Mouse (Mus musculus): ENCODE results near the gene Ctnna3. TPM values are rescaled to one million over a fixed set of nuclear protein-coding genes. Genes with fewer than 3 reads are reported as not detected.
A peak's percentile ranks its signal among the peaks of the same experiment; 100 is the strongest.
"Not testable (repeated sequence)": the region's sequence is repeated elsewhere in the genome, so short reads cannot be mapped to it uniquely, and the experiment has no call there.

Ctnna3 gene
- polyA plus RNA-seq, 1 experiment from 2014 or later: 0.26 TPM

GRCm38 (mm10) chr10:63428243-63429022 lies 1.5 kb upstream of the Ctnna3 start:
- Histone ChIP-seq H3K9me3 (replicated peaks) (no peaks in the 10 kb centered on the region), H3K27me3 (no peaks in the 10 kb centered on the region), H3K4me1 (peaks cover 6% of the 10 kb centered on the region; the same call in 1 of the 2 replicates), H3K36me3 (ENCODE audit: poor library complexity, severe bottlenecking) (no peaks in the 10 kb centered on the region), H3K9ac (peak overlapping the region; percentile 65), H3K27ac (no peak overlapping the region), H3K4me3 (peak overlapping the region; percentile 71), H3K4me2 (peak overlapping the region; percentile 77)
- WGBS: 23% methylated on average over 19 of the region's 19 CpGs
- no peak for ATAC-seq

DNA sequence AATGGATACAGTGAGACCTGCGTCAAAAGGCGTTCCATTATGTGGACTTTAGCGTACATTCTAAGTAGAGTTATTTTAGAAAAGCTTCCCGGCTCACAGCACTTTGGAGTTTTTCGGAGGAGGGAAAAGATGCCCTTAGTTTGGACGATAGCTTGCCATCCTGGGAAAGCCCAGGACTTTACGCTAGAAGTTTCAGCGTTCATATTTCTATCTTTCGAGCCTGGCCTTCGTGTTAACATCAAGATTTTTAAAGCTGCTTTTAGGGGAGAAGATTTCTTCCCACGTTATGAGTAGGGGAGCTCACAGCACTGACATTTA lies 916 bp upstream of the Ctnna3 start:
- H3K36me3 ChIP-seq (ENCODE audit: poor library complexity, severe bottlenecking): no peaks in the 10 kb centered on the region
- peaks cover 6% of the 10 kb centered on the region; the same call in 1 of the 2 replicates for H3K4me1 ChIP-seq
- no peaks in the 10 kb centered on the region for H3K27me3 ChIP-seq
- no peak for ATAC-seq
- 2% methylated on average over 11 of the region's 11 CpGs for WGBS
- H3K4me2 ChIP-seq: peak overlapping the region; percentile 77
- H3K4me3 ChIP-seq: peak overlapping the region; percentile 71
- H3K9me3 ChIP-seq (replicated peaks): no peaks in the 10 kb centered on the region
- H3K27ac ChIP-seq: no peak overlapping the region
- H3K9ac ChIP-seq: peak overlapping the region; percentile 65

DNA sequence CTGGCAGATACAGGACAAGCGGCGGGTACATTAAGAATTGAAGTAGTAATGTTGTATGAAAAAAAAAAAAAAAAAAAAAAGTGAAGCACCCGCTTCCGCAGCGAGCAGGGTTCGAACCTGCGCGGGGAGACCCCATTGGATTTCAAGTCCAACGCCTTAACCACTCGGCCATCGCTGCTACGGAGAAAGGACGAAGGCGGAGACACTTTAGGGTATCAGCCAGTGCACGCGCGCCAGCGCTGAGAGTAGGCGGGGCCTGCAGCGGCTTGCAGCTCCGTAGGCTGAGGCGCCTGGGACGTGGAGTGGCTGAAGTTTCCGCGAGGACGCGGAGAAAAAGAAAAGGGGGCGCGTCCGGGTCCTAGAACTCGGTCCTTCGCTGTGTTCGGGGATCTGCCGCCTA lies 518 bp upstream of the Ctnna3 start:
- Histone ChIP-seq H3K9me3 (replicated peaks) (no peaks in the 10 kb centered on the region), H3K27me3 (no peaks in the 10 kb centered on the region), H3K9ac (peak overlapping the region; percentile 67), H3K27ac (peak overlapping the region; percentile 48; the same call in 1 of the 2 replicates), H3K4me3 (peak overlapping the region; percentile 71), H3K36me3 (ENCODE audit: poor library complexity, severe bottlenecking) (no peaks in the 10 kb centered on the region), H3K4me2 (peak overlapping the region; percentile 77), H3K4me1 (peaks cover 6% of the 10 kb centered on the region; the same call in 1 of the 2 replicates)
- under 1% methylated on average over 34 of the region's 34 CpGs for WGBS
- peak; percentile 94 for ATAC-seq

DNA sequence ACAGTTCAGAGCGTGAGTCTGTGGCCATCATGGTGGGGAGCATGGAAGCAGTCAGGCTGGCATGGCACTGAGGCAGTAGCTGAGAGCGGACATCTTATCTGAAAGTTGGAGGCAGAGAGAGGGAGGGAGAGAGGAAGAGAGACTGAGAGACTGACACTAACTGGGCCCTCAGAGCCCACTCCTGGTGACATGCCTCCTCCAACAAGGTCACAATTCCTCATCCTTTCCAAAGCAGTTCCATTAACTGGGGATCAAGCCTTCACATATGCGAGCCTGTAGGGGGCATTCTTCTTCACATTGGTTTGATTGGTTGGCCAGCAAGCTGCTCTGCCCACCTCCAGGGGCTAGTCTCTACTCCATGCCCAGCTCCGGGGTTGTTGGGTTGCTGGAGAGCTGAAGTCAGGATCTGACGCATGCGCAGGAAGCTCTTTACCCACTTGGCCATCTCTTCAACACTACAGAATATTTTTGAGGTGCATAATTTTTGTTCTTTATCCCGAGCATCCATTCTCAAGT lies 1.4 kb downstream of the Ctnna3 start:
- Histone ChIP-seq H3K36me3 (ENCODE audit: poor library complexity, severe bottlenecking) (no peaks in the 10 kb centered on the region), H3K4me1 (peaks cover 6% of the 10 kb centered on the region; the same call in 1 of the 2 replicates), H3K9me3 (replicated peaks) (no peaks in the 10 kb centered on the region), H3K27ac (no peak overlapping the region), H3K9ac (no peak overlapping the region), H3K4me2 (no peak overlapping the region), H3K27me3 (no peaks in the 10 kb centered on the region), H3K4me3 (no peak overlapping the region)
- ATAC-seq: no peak
- WGBS: 93% methylated on average over 7 of the region's 7 CpGs

- Histone ChIP-seq H3K9me3 (replicated peaks) (no peaks in the 10 kb centered on the region), H3K4me3 (no peak overlapping the region), H3K27me3 (no peaks in the 10 kb centered on the region), H3K4me1 (peaks cover 6% of the 10 kb centered on the region; the same call in 1 of the 2 replicates), H3K36me3 (ENCODE audit: poor library complexity, severe bottlenecking) (no peaks in the 10 kb centered on the region), H3K4me2 (no peak overlapping the region), H3K27ac (no peak overlapping the region), H3K9ac (no peak overlapping the region)
- 90% methylated on average over 8 of the region's 8 CpGs for WGBS
- no peak for ATAC-seq
These were observed 2.2 kb downstream of the Ctnna3 start for GRCm38 (mm10) chr10:63432099-63432498.

DNA sequence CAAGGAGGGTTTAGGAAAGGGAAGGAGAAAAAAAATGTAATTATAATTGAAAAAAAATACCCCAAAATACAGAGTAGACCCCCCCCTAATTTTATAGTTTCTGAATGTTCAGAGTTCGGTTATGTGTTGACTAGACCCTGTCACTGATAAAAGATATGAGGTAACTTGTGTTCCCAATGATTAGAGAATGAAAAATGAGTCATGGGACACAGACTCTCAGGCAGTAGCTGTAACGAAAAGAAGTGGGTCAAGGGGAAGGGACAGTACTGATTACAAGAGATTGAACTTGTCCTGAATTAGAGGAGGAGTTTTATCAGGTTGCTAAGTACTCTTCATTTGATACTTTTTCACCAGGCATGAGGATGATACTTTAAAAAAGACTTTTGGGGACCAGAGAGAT lies 3.0 kb downstream of the Ctnna3 start:
- no peaks in the 10 kb centered on the region for H3K36me3 ChIP-seq (ENCODE audit: poor library complexity, severe bottlenecking)
- no peaks in the 10 kb centered on the region for H3K27me3 ChIP-seq
- peaks cover 6% of the 10 kb centered on the region; the same call in 1 of the 2 replicates for H3K4me1 ChIP-seq
- no peak overlapping the region for H3K4me3 ChIP-seq
- H3K9me3 ChIP-seq (replicated peaks): no peaks in the 10 kb centered on the region
- H3K9ac ChIP-seq: no peak overlapping the region
- no peak overlapping the region for H3K27ac ChIP-seq
- WGBS: 91% methylated on average over 2 of the region's 2 CpGs
- ATAC-seq: no peak
- no peak overlapping the region for H3K4me2 ChIP-seq

GRCm38 (mm10) chr10:63438736-63439262 lies 8.9 kb downstream of the Ctnna3 start:
- H3K4me1 ChIP-seq: no peaks in the 10 kb centered on the region
- H3K9me3 ChIP-seq (replicated peaks): no peaks in the 10 kb centered on the region
- no peak overlapping the region for H3K4me3 ChIP-seq
- H3K27ac ChIP-seq: no peak overlapping the region
- H3K27me3 ChIP-seq: no peaks in the 10 kb centered on the region
- H3K9ac ChIP-seq: no peak overlapping the region
- no peak overlapping the region for H3K4me2 ChIP-seq
- no peak for ATAC-seq
- no peaks in the 10 kb centered on the region for H3K36me3 ChIP-seq (ENCODE audit: poor library complexity, severe bottlenecking)

DNA sequence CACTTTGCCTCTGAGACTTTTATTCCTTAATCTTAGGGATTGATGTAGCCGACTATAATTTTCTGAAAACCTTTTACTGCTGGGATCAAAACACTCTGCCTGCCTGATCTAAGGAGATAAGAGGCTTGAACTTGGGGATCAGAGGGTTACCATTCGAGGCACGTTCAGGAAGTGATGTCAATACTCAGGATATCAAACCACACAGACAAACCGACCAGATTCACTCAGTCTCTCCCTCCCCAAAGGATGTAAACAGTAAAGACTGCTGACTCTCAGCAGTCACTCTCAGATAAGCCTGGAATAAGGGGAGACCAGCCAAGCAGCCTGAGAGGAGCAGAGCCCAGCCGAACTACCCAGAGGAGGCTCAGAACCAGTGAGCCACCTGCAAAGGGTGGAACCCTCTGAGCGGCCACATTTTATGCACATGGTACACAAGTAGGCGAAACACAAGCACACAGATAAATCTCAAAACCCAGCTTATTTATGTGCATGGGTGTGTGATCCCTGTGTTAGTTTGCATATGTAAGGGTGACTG lies 9.9 kb downstream of the Ctnna3 start:
- H3K27me3 ChIP-seq: no peaks in the 10 kb centered on the region
- H3K27ac ChIP-seq: no peak overlapping the region
- no peak overlapping the region for H3K4me2 ChIP-seq
- no peaks in the 10 kb centered on the region for H3K36me3 ChIP-seq (ENCODE audit: poor library complexity, severe bottlenecking)
- H3K4me3 ChIP-seq: no peak overlapping the region
- no peaks in the 10 kb centered on the region for H3K9me3 ChIP-seq (replicated peaks)
- no peak for ATAC-seq
- H3K9ac ChIP-seq: no peak overlapping the region
- 76% methylated on average over 7 of the region's 7 CpGs for WGBS
- no peaks in the 10 kb centered on the region for H3K4me1 ChIP-seq

DNA sequence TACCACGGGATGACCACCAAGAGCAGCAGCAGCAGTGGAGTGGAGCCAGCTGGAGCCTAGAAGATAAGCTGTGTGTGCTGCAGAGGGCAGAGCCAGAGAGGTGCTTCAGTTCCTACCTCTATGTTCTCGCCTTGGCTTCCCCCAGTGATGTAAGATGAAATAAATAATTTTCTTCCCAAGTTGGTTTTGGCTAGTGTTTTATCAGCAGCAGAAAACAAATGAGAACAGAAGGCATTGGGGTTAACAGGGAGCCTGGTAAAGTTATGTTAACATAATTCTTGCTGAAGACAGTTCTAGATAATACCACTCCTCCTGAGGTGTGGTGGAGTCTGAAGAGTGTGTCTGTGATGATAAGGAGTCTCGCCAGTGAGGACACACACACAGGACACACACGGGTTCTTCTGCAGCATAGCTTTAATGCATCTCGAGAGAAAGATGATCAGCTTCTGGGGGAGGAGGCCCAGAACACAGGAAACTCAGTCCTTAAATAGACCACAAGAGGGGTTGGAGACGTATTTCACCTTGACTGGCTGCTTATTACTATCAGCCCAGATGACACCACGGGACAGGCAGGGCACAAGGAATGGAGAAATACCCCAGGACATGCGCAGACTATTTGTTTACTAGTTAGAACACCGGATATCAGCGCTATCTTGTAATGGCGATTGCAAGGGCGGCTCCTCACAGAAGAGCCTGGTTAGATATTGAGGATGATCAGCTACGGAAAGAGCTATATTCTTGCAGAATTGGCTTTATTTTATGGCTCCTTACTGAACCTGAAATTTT lies 14.9 kb downstream of the Ctnna3 start:
- not testable (repeated sequence) for H3K4me2 ChIP-seq; H3K9me3 ChIP-seq (replicated peaks); H3K27me3 ChIP-seq; H3K27ac ChIP-seq; H3K4me3 ChIP-seq; H3K4me1 ChIP-seq; H3K36me3 ChIP-seq (ENCODE audit: poor library complexity, severe bottlenecking); H3K9ac ChIP-seq; ATAC-seq
- WGBS: 89% methylated on average over 13 of the region's 13 CpGs

DNA sequence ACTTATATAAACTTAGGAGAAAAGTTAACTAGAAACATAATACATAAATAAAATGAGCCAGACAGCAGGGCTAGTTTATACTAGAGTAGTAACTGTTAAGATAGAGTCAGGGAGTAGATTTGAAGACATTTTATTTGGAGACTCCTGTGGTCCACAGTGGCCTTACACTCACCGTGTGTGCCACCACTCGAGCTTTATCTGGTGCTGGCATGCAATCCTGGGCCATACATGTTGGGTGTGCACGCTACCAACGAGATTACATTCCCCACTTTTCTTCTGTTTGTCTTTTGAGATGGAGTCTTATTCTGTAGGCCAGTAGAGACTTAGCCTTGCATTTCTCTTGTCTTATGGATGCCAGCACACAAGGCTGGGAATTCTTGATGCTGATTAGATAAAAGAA lies 24.0 kb downstream of the Ctnna3 start:
- ATAC-seq: no peak
- Histone ChIP-seq H3K27ac (no peak overlapping the region), H3K9ac (no peak overlapping the region), H3K27me3 (peaks cover 5% of the 10 kb centered on the region; the same call in 1 of the 2 replicates), H3K4me2 (no peak overlapping the region), H3K4me1 (peaks cover 8% of the 10 kb centered on the region), H3K36me3 (ENCODE audit: poor library complexity, severe bottlenecking) (no peaks in the 10 kb centered on the region), H3K4me3 (no peak overlapping the region), H3K9me3 (replicated peaks) (no peaks in the 10 kb centered on the region)
- 98% methylated on average over 4 of the region's 4 CpGs for WGBS

- Histone ChIP-seq H3K9me3 (replicated peaks) (no peaks in the 10 kb centered on the region), H3K4me3 (no peak overlapping the region), H3K9ac (no peak overlapping the region), H3K27ac (peak overlapping the region; percentile 1; the same call in 1 of the 2 replicates), H3K4me1 (peaks cover 8% of the 10 kb centered on the region), H3K4me2 (peak overlapping the region; percentile 25; the same call in 1 of the 2 replicates), H3K27me3 (peaks cover 5% of the 10 kb centered on the region; the same call in 1 of the 2 replicates), H3K36me3 (ENCODE audit: poor library complexity, severe bottlenecking) (no peaks in the 10 kb centered on the region)
- ATAC-seq: peak; percentile 62
- WGBS: 18% methylated on average over 8 of the region's 8 CpGs
These were observed 25.4 kb downstream of the Ctnna3 start for GRCm38 (mm10) chr10:63455110-63455878.
